Mouse (Mus musculus): ENCODE measurements around the gene Kdm5a. TPM values are rescaled to one million over a fixed set of nuclear protein-coding genes. Genes with fewer than 3 reads are reported as not detected.

Kdm5a gene
- total and polyA plus RNA-seq, 3 experiments: 32.3 to 137 (median 87.3) TPM

DNA sequence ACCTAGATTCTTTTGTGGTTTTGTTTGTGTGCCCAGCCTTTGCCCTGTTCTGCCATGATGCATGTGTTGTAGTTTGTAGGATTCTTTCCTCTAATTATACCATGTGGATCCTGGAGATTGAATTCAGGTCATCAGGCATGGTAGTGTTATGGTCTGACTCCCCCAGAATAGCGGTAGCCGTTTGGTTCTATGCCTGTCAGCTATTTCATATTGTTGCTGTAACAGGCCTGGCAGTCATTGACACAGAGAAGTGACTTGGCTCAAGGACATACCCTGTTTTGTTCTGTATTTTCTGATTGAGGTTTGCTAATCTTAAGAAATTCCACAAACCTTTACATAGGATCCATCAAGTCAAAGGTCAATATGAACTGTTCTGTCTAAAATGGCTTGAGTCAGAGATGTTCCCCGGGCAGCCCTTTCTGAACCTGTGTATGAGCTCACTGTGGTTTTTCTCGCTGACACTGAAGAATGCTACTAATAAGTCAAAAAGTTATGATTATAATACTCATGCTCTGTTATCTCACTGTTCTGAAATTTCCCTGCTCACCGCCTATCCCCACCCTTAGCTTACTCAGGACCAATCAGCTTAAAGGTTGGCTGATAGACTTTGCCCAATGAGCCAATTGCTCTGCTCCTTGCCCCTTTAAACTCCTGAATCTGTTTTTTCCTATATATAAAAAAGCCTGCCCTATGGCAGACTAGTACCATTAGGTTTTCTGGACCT is 31.9 kb downstream of the Kdm5a start:
- DNase-seq (ENCODE audit: low spot score) (no peak), ATAC-seq (ENCODE audit: extremely low read depth, insufficient number of reproducible peaks, low FRiP score, poor library complexity, severe bottlenecking) (no peak)
- no peaks in the 10 kb centered on the region for H3K9me3 ChIP-seq (replicated peaks)
- H3K4me1 ChIP-seq (ENCODE audit: insufficient read depth, low read depth, low read length): no peaks in the 10 kb centered on the region; the same call in 1 of the 2 replicates
- TF ChIP-seq POLR2AphosphoS5 (IDR thresholded peaks at IDR 0.05; ENCODE audit: insufficient replicate concordance, low read depth, low read length) (no peak), GATA2 (IDR thresholded peaks at IDR 0.05; ENCODE audit: borderline replicate concordance, low read depth, low read length) (no peak), TAL1 (conservative IDR thresholded peaks at IDR 0.05; ENCODE audit: low read depth, low read length) (no peak), CTCF (IDR thresholded peaks at IDR 0.05; ENCODE audit: low read depth, low read length) (no peak), GATA1 (IDR thresholded peaks at IDR 0.05; ENCODE audit: borderline replicate concordance, low read length) (no peak)
- no peak overlapping the region for H3K4me3 ChIP-seq (ENCODE audit: low read depth, low read length)
- peaks cover 88% of the 10 kb centered on the region for H3K36me3 ChIP-seq (replicated peaks)
- no peaks in the 10 kb centered on the region for H3K27me3 ChIP-seq (ENCODE audit: insufficient read depth, low read length)

DNA sequence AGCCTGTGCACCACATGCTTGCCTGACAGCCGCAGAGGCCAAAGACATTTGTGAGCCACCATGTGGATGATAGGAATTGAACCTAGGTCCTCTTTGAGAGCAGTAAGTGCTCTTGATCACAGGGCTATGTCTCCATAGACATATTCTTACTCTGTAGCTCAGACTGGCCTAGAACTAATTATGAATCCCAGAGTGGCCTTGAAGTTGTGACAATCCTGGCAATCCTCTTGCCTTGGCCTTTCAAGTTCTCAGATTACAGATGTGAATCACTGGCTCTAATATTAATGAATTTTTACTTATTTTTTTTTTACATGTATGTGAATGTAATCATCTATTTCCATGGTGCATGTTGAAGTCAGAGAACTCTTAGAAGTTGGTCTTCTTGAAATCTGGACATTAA is 40.0 kb downstream of the Kdm5a start:
- no peak overlapping the region for H3K4me3 ChIP-seq (ENCODE audit: low read depth, low read length)

GRCm38 (mm10) chr6:120438161-120438560 is 74.2 kb downstream of the Kdm5a start:
- H3K9me3 ChIP-seq (replicated peaks): no peaks in the 10 kb centered on the region
- ATAC-seq (ENCODE audit: extremely low read depth, insufficient number of reproducible peaks, low FRiP score, poor library complexity, severe bottlenecking) (no peak), DNase-seq (ENCODE audit: low spot score) (no peak)
- H3K4me1 ChIP-seq (ENCODE audit: insufficient read depth, low read depth, low read length): no peaks in the 10 kb centered on the region
- TF ChIP-seq CTCF (IDR thresholded peaks at IDR 0.05; ENCODE audit: low read depth, low read length): no peak
- TF ChIP-seq GATA2 (IDR thresholded peaks at IDR 0.05; ENCODE audit: borderline replicate concordance, low read depth, low read length): no peak
- no peak for TF ChIP-seq POLR2AphosphoS5 (IDR thresholded peaks at IDR 0.05; ENCODE audit: insufficient replicate concordance, low read depth, low read length)
- no peak for TF ChIP-seq GATA1 (IDR thresholded peaks at IDR 0.05; ENCODE audit: borderline replicate concordance, low read length)
- no peak for TF ChIP-seq TAL1 (conservative IDR thresholded peaks at IDR 0.05; ENCODE audit: low read depth, low read length)
- peaks cover 76% of the 10 kb centered on the region for H3K36me3 ChIP-seq (replicated peaks)
- no peak overlapping the region for H3K4me3 ChIP-seq (ENCODE audit: low read depth, low read length)
- H3K27me3 ChIP-seq (ENCODE audit: insufficient read depth, low read length): no peaks in the 10 kb centered on the region

More for the DNA sequence above, 40.0 kb downstream of the Kdm5a start:
- Histone ChIP-seq H3K27me3 (ENCODE audit: insufficient read depth, low read length) (no peaks in the 10 kb centered on the region), H3K4me1 (ENCODE audit: insufficient read depth, low read depth, low read length) (no peaks in the 10 kb centered on the region), H3K9me3 (replicated peaks) (no peaks in the 10 kb centered on the region), H3K36me3 (replicated peaks) (peaks cover 87% of the 10 kb centered on the region)
- DNase-seq (ENCODE audit: low spot score) (no peak), ATAC-seq (ENCODE audit: extremely low read depth, insufficient number of reproducible peaks, low FRiP score, poor library complexity, severe bottlenecking) (no peak)
- no peak for TF ChIP-seq CTCF (IDR thresholded peaks at IDR 0.05; ENCODE audit: low read depth, low read length)
- TF ChIP-seq TAL1 (conservative IDR thresholded peaks at IDR 0.05; ENCODE audit: low read depth, low read length): no peak
- TF ChIP-seq GATA1 (IDR thresholded peaks at IDR 0.05; ENCODE audit: borderline replicate concordance, low read length): no peak
- TF ChIP-seq POLR2AphosphoS5 (IDR thresholded peaks at IDR 0.05; ENCODE audit: insufficient replicate concordance, low read depth, low read length): no peak
- TF ChIP-seq GATA2 (IDR thresholded peaks at IDR 0.05; ENCODE audit: borderline replicate concordance, low read depth, low read length): no peak

DNA sequence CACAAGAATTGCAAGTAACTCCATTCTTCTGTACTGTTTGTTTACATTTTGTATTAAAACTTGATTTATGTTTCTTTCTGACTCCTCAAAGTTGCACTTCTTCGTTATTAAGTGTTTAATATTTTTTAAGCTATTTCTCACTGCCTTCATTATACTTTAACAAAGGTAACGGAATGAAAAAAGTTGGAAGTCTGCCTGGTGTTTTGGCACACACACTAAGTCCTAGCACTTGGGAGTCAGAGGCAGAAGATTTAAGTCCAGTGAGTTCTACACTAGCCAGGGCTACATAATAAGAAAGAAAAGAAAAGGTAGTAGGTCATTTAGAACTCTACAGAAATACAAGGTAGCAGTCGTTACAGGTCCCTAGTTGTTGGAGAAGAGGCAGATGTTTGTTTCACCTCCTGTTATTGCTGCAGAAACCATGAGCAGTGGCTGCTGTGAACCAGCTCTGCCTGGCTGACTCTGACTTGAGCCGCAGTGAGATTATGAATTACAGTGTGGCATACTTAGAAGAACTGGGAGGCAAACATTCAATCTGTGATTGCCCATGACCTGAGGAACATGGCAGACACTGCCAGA is 78.3 kb downstream of the Kdm5a start:
- ATAC-seq (ENCODE audit: extremely low read depth, insufficient number of reproducible peaks, low FRiP score, poor library complexity, severe bottlenecking) (no peak), DNase-seq (ENCODE audit: low spot score) (no peak)
- TF ChIP-seq GATA2 (IDR thresholded peaks at IDR 0.05; ENCODE audit: borderline replicate concordance, low read depth, low read length) (no peak), POLR2AphosphoS5 (IDR thresholded peaks at IDR 0.05; ENCODE audit: insufficient replicate concordance, low read depth, low read length) (no peak), GATA1 (IDR thresholded peaks at IDR 0.05; ENCODE audit: borderline replicate concordance, low read length) (no peak), TAL1 (conservative IDR thresholded peaks at IDR 0.05; ENCODE audit: low read depth, low read length) (no peak), CTCF (IDR thresholded peaks at IDR 0.05; ENCODE audit: low read depth, low read length) (no peak)
- H3K36me3 ChIP-seq (replicated peaks): peaks cover 68% of the 10 kb centered on the region
- H3K4me1 ChIP-seq (ENCODE audit: insufficient read depth, low read depth, low read length): no peaks in the 10 kb centered on the region
- no peak overlapping the region for H3K4me3 ChIP-seq (ENCODE audit: low read depth, low read length)
- no peaks in the 10 kb centered on the region for H3K9me3 ChIP-seq (replicated peaks)
- H3K27me3 ChIP-seq (ENCODE audit: insufficient read depth, low read length): no peaks in the 10 kb centered on the region

- no peak overlapping the region for H3K4me3 ChIP-seq (ENCODE audit: low read depth, low read length)
- H3K27me3 ChIP-seq (ENCODE audit: insufficient read depth, low read length): no peaks in the 10 kb centered on the region
- H3K4me1 ChIP-seq (ENCODE audit: insufficient read depth, low read depth, low read length): no peaks in the 10 kb centered on the region
- peaks cover 58% of the 10 kb centered on the region for H3K36me3 ChIP-seq (replicated peaks)
- DNase-seq (ENCODE audit: low spot score) (no peak), ATAC-seq (ENCODE audit: extremely low read depth, insufficient number of reproducible peaks, low FRiP score, poor library complexity, severe bottlenecking) (no peak)
- H3K9me3 ChIP-seq (replicated peaks): no peaks in the 10 kb centered on the region
- TF ChIP-seq CTCF (IDR thresholded peaks at IDR 0.05; ENCODE audit: low read depth, low read length) (no peak), TAL1 (conservative IDR thresholded peaks at IDR 0.05; ENCODE audit: low read depth, low read length) (no peak), POLR2AphosphoS5 (IDR thresholded peaks at IDR 0.05; ENCODE audit: insufficient replicate concordance, low read depth, low read length) (no peak), GATA2 (IDR thresholded peaks at IDR 0.05; ENCODE audit: borderline replicate concordance, low read depth, low read length) (no peak), GATA1 (IDR thresholded peaks at IDR 0.05; ENCODE audit: borderline replicate concordance, low read length) (no peak)
Observed at GRCm38 (mm10) chr6:120443363-120444355, 79.7 kb downstream of the Kdm5a start.

All from G1E (cell line).